ENCODE assay signal across 23 mouse cellular contexts in genomic region chr1:194809600-194809999, GRCm38 (mm10).
A peak's percentile ranks its signal among the peaks of the same experiment; 100 is the strongest.
DNase-seq lines count a peak whose midpoint lies in the region; ATAC-seq and TF ChIP-seq lines count a peak whose summit lies in the region.
"Had no signal": no experiment of that assay in that cellular context is flagged by ENCODE, and none has a peak within 500 bp of the region (broad histone marks: within the 10 kb centered on the region; RNA-seq: fewer than 3 reads in every experiment).

No protein-coding gene starts in this region.

- peaks cover 17% of the 10 kb centered on the region; the same call in 1 of the 2 replicates for H3K36me3 ChIP-seq in liver, postnatal 0 days (replicated peaks; ENCODE audit: insufficient read depth, low read length)
- peaks cover 14% of the 10 kb centered on the region for H3K36me3 ChIP-seq in lung, embryonic 16.5 days (ENCODE audit: control insufficient read depth, insufficient read depth, low read length)
- H3K36me3 ChIP-seq in liver, embryonic 13.5 days, result peaks cover 10% of the 10 kb centered on the region
- peaks cover 3% of the 10 kb centered on the region; the same call in 1 of the 2 replicates for H3K36me3 ChIP-seq in liver, embryonic 16.5 days (ENCODE audit: control insufficient read depth, insufficient read depth)

- no peak overlapping the region for H3K27ac ChIP-seq in liver, postnatal 0 days (ENCODE audit: low read depth)
- H3K27ac ChIP-seq in lung, embryonic 16.5 days (ENCODE audit: low read length), result peak overlapping the region; percentile 79
- 0 out of 2 replicates have a peak overlapping the region, but pooled peaks have one; percentile 32 for H3K27ac ChIP-seq in liver, embryonic 13.5 days
- no peak overlapping the region for H3K27ac ChIP-seq in liver, embryonic 16.5 days (ENCODE audit: low read length)
- H3K27ac ChIP-seq: forebrain, embryonic 15.5 days; hindbrain, embryonic 10.5 days; hindbrain, embryonic 14.5 days had no signal

- no peaks in the 10 kb centered on the region for H3K4me1 ChIP-seq in liver, postnatal 0 days (ENCODE audit: insufficient read depth)
- H3K4me1 ChIP-seq in lung, embryonic 16.5 days (replicated peaks; ENCODE audit: control insufficient read depth, insufficient read depth, low read length), result peaks cover 13% of the 10 kb centered on the region; the same call in 1 of the 2 replicates
- peaks cover 57% of the 10 kb centered on the region for H3K4me1 ChIP-seq in liver, embryonic 13.5 days (replicated peaks)
- H3K4me1 ChIP-seq in liver, embryonic 16.5 days (ENCODE audit: control insufficient read depth, low read depth, low read length), result peaks cover 12% of the 10 kb centered on the region
- H3K4me1 ChIP-seq: forebrain, embryonic 15.5 days; hindbrain, embryonic 10.5 days had no signal

- no peak for ATAC-seq in liver, postnatal 0 days
- ATAC-seq in lung, embryonic 16.5 days (ENCODE audit: low read depth), result no peak
- peak; percentile 81 for ATAC-seq in liver, embryonic 13.5 days (ENCODE audit: low read depth)
- peak; percentile 71 for ATAC-seq in liver, embryonic 16.5 days (ENCODE audit: low read depth)
- ATAC-seq in erythroblast, adult 5-6 weeks (replicated peaks; ENCODE audit: low FRiP score, poor library complexity, severe bottlenecking), result no peak; the same call in 1 of the 2 replicates
- ATAC-seq: activated CD4-positive, CD25-positive, alpha-beta regulatory T cell, adult 4 months; forebrain, embryonic 15.5 days had no signal

- TF ChIP-seq EP300 in liver, postnatal 0 days (IDR thresholded peaks at IDR 0.05; ENCODE audit: low read depth), result no peak

- no peak overlapping the region for H3K4me3 ChIP-seq in liver, postnatal 0 days (ENCODE audit: low read depth, low read length)
- no peak overlapping the region for H3K4me3 ChIP-seq in lung, embryonic 16.5 days (ENCODE audit: low read length)
- no peak overlapping the region for H3K4me3 ChIP-seq in liver, embryonic 13.5 days (replicated peaks)
- no peak overlapping the region for H3K4me3 ChIP-seq in liver, embryonic 16.5 days (ENCODE audit: low read depth, low read length)
- H3K4me3 ChIP-seq: forebrain, embryonic 15.5 days; heart, embryonic 12.5 days; heart, embryonic 15.5 days; hindbrain, embryonic 10.5 days had no signal

- no peak overlapping the region for H3K4me2 ChIP-seq in liver, postnatal 0 days (ENCODE audit: low read depth, low read length)
- no peak overlapping the region for H3K4me2 ChIP-seq in lung, embryonic 16.5 days (ENCODE audit: low read depth, low read length)
- H3K4me2 ChIP-seq in liver, embryonic 13.5 days, result peak overlapping the region; percentile 32
- H3K4me2 ChIP-seq in liver, embryonic 16.5 days (ENCODE audit: low read depth, low read length), result no peak overlapping the region
- H3K4me2 ChIP-seq: forebrain, embryonic 15.5 days; heart, embryonic 12.5 days; heart, embryonic 15.5 days; hindbrain, embryonic 14.5 days had no signal

- no peaks in the 10 kb centered on the region for H3K27me3 ChIP-seq in liver, postnatal 0 days (ENCODE audit: insufficient read depth, low read length)
- no peaks in the 10 kb centered on the region for H3K27me3 ChIP-seq in lung, embryonic 16.5 days (ENCODE audit: control insufficient read depth, insufficient read depth, low read depth, low read length)
- H3K27me3 ChIP-seq in liver, embryonic 13.5 days, result no peaks in the 10 kb centered on the region
- no peaks in the 10 kb centered on the region for H3K27me3 ChIP-seq in liver, embryonic 16.5 days (ENCODE audit: control insufficient read depth, insufficient read depth, low read depth, low read length)
- H3K27me3 ChIP-seq: forebrain, embryonic 15.5 days; heart, embryonic 12.5 days; heart, embryonic 15.5 days had no signal

- H3K9me3 ChIP-seq in liver, postnatal 0 days (ENCODE audit: low read length), result no peaks in the 10 kb centered on the region
- H3K9me3 ChIP-seq in lung, embryonic 16.5 days (ENCODE audit: control insufficient read depth, low read length), result no peaks in the 10 kb centered on the region
- no peaks in the 10 kb centered on the region for H3K9me3 ChIP-seq in liver, embryonic 13.5 days (replicated peaks)
- no peaks in the 10 kb centered on the region for H3K9me3 ChIP-seq in liver, embryonic 16.5 days (replicated peaks; ENCODE audit: control insufficient read depth, low read length)
- H3K9me3 ChIP-seq: forebrain, embryonic 15.5 days; heart, embryonic 12.5 days; heart, embryonic 15.5 days; hindbrain, embryonic 10.5 days had no signal

- H3K9ac ChIP-seq in liver, postnatal 0 days (replicated peaks), result no peak overlapping the region
- H3K9ac ChIP-seq in lung, embryonic 16.5 days (ENCODE audit: low read length), result no peak overlapping the region
- peak overlapping the region; percentile 19; the same call in 1 of the 2 replicates for H3K9ac ChIP-seq in liver, embryonic 13.5 days
- no peak overlapping the region for H3K9ac ChIP-seq in liver, embryonic 16.5 days (ENCODE audit: low read depth, low read length)
- H3K9ac ChIP-seq: forebrain, embryonic 15.5 days; heart, embryonic 12.5 days; heart, embryonic 15.5 days; hindbrain, embryonic 14.5 days had no signal

- no peak for TF ChIP-seq CTCF in liver, postnatal 0 days (IDR thresholded peaks at IDR 0.05; ENCODE audit: low read depth)

- DNase-seq in liver, result peak; percentile 51
- DNase-seq in liver, postnatal 0 days, result no peak
- no peak for DNase-seq in lung, postnatal 10 days
- DNase-seq in liver, embryonic 13.5 days, result no peak
- no peak for DNase-seq in testis, postnatal 14 days (ENCODE audit: low spot score)
- DNase-seq: adrenal gland, adult 8-10 months; adrenal gland, postnatal 25 days; cerebellum, adult 18-20 months; cerebellum, adult 9-10 months; cerebellum, postnatal 14 days; gastrocnemius, postnatal 25 days; heart, adult 18-20 months; heart, postnatal 10 days; heart, postnatal 36 days had no signal

Comparison
In these comparisons a context has a peak if more than half of its experiments do, and no peak if none do; other contexts are left out.
1. ATAC-seq: peak in liver, embryonic 13.5 days (single experiment) and liver, embryonic 16.5 days (single experiment); none in liver, postnatal 0 days (single experiment), lung, embryonic 16.5 days (single experiment) and erythroblast, adult 5-6 weeks (single experiment).
2. H3K27ac ChIP-seq: peak in lung, embryonic 16.5 days (single experiment) and liver, embryonic 13.5 days (single experiment); none in liver, postnatal 0 days (single experiment) and liver, embryonic 16.5 days (single experiment).